Mouse (Mus musculus) heart, postnatal 0 days (tissue): ENCODE measurements around the gene Mon1b. TPM values are rescaled to one million over a fixed set of nuclear protein-coding genes. Genes with fewer than 3 reads are reported as not detected.

Source experiments
- ATAC-seq: fragments of 200-750 bp; cut with Nextera tagmentation; 2 replicates; pipeline ENCODE4 v1.8.0; 2017; ENCODE audit warnings: low read depth, moderate number of reproducible peaks, moderate library complexity; ENCODE audit not compliant: insufficient read depth
- DNase-seq: peaks from one replicate; pipeline ENCODE4 v3.0.0-alpha.2; 2016; ENCODE audit warnings: low spot score
- H3K27ac ChIP-seq: fragments of 300-500 bp; sonication (generic); 2 replicates; pipeline ENCODE4 v1.5.1; 2014; ENCODE audit warnings: low read depth, mild to moderate bottlenecking
- H3K27me3 ChIP-seq: fragments of 300-500 bp; sonication (generic); 2 replicates; pipeline ENCODE4 v1.6.1; 2014; ENCODE audit warnings: low read length, mixed read lengths; ENCODE audit not compliant: control insufficient read depth, insufficient read depth
- H3K36me3 ChIP-seq: fragments of 300-500 bp; sonication (generic); replicated peaks from 2 replicates; pipeline ENCODE4 v1.6.1; 2014; ENCODE audit warnings: low read length, mixed read lengths; ENCODE audit not compliant: control insufficient read depth, insufficient read depth
- H3K4me1 ChIP-seq: fragments of 300-500 bp; sonication (generic); 2 replicates; pipeline ENCODE4 v1.6.1; 2014; ENCODE audit warnings: antibody characterized with exemption; ENCODE audit not compliant: control insufficient read depth, insufficient read depth
- H3K4me2 ChIP-seq: fragments of 300-500 bp; sonication (generic); 2 replicates; pipeline ENCODE4 v1.6.1; 2014; ENCODE audit warnings: low read depth, mild to moderate bottlenecking, low read length, moderate library complexity
- H3K4me3 ChIP-seq: fragments of 300-500 bp; sonication (generic); 2 replicates; pipeline ENCODE4 v1.5.1; 2014; ENCODE audit warnings: low read depth, low read length
- H3K9ac ChIP-seq: fragments of 300-500 bp; sonication (generic); replicated peaks from 2 replicates; pipeline ENCODE4 v1.6.1; 2014; ENCODE audit warnings: low read depth, low read length, mixed read lengths
- H3K9me3 ChIP-seq: fragments of 300-500 bp; sonication (generic); replicated peaks from 2 replicates; pipeline ENCODE4 v1.6.1; 2016; ENCODE audit warnings: low read length; ENCODE audit not compliant: control insufficient read depth
- CTCF ChIP-seq: IDR thresholded peaks from 2 replicates; pipeline ENCODE4 v1.5.1; 2016; ENCODE audit warnings: antibody characterized with exemption, control low read depth, low read depth
- EP300 ChIP-seq: IDR thresholded peaks from 2 replicates; pipeline ENCODE4 v1.6.1; 2016; ENCODE audit warnings: antibody characterized with exemption, low read depth
- WGBS: fragments of 180-500 bp; shearing (Covaris S2); extraction: QIAGEN DNeasy Blood & Tissue Kit; methylation state at CpG from one replicate; pipeline ENCODE4 v1.1.7; 2014; 5-methylcytosine and 5-hydroxymethylcytosine counted together
- polyA plus RNA-seq: library from polyadenylated mRNA; unstranded; fragments of >200 nt; fragmentation: Nextera tagmentation; extraction: Ambion mirVana; gene quantifications from 2 replicates; pipeline ENCODE4 v1.2.1, GENCODE M21; 2015
- total RNA-seq: library from RNA; depleted of rRNA; stranded (reverse); fragments of >200 nt; gene quantifications from 2 replicates; pipeline ENCODE4 v1.2.3, GENCODE M21; 2014; ENCODE audit warnings: low replicate concordance; rRNA removed

Gene Mon1b
- 3.5 and 8.2 TPM in 2 replicates for total RNA-seq
- 2.0 and 2.3 TPM in 2 replicates for polyA plus RNA-seq

GRCm38 (mm10) chr8:113634670-113635591 lies at the start of gene Mon1b:
Gene Mon1b, plus strand, starts transcription at chr8:113635587.
- Histone ChIP-seq H3K4me1 (peaks cover 13% of the 10 kb centered on the region), H3K4me2 (peak within 1 kb of the TSS; percentile 99), H3K27me3 (no peaks in the 10 kb centered on the region), H3K27ac (peak within 1 kb of the TSS; percentile 95), H3K9ac (peak within 1 kb of the TSS; percentile 66), H3K4me3 (peak within 1 kb of the TSS; percentile 76), H3K9me3 (no peaks in the 10 kb centered on the region), H3K36me3 (peaks cover 24% of the 10 kb centered on the region)
- no peak for TF ChIP-seq CTCF
- no peak for TF ChIP-seq EP300
- 0% methylated on average over 42 of the region's 42 CpGs for WGBS
- ATAC-seq (peak; percentile 98), DNase-seq (peak; percentile 98)

DNA sequence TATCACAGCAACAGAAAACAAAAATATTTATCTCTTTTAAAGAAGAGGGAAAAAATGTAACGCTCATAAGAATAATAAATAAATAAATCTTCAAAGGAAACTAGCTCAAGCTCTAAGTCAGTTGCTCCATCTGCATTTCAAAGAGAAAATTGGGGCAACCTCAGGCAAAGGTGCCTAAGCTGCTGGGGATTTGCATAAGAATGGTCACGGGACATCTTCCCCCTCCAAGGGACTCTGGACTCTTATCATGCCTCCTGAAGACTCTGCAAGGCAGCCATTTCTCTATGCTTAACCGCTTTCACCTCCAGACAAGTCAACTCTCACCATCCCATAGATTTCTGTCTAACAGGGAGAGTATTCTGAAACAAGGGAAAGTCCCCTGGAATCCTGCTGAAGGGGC lies 37.0 kb upstream of the Mon1b start:
- Histone ChIP-seq H3K9me3 (no peaks in the 10 kb centered on the region), H3K27ac (no peak overlapping the region), H3K4me2 (no peak overlapping the region), H3K4me3 (no peak overlapping the region), H3K9ac (no peak overlapping the region), H3K36me3 (no peaks in the 10 kb centered on the region), H3K27me3 (no peaks in the 10 kb centered on the region), H3K4me1 (no peaks in the 10 kb centered on the region)
- DNase-seq (no peak), ATAC-seq (no peak)
- 41% methylated on average over 3 of the region's 3 CpGs for WGBS
- TF ChIP-seq EP300 (no peak), CTCF (no peak)

DNA sequence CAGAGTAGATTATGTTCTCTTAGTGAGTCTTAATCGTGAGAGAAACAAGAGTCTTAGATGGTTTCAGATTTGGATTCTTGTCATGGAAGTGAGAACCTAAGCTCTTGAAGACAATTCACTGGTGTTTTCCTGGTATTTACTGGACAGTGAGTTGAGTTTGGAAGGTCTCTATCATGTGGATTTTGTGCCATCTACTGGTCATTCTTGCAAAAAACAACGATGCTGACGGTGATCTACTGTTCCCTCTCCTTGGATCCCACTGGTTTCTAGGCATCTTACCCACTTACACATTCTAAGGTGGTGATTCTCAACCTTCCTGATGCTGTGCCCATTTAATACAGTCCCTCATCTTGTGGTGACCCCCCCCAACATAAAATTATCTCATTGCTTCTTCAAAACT lies 2.8 kb upstream of the Mon1b start:
- no peak for TF ChIP-seq EP300
- TF ChIP-seq CTCF = peak; percentile 61
- H3K27ac ChIP-seq = no peak overlapping the region
- no peak overlapping the region for H3K9ac ChIP-seq
- H3K4me2 ChIP-seq = no peak overlapping the region
- 5% methylated on average over 3 of the region's 3 CpGs for WGBS
- H3K27me3 ChIP-seq = no peaks in the 10 kb centered on the region
- peak; percentile 44 for DNase-seq
- no peaks in the 10 kb centered on the region for H3K9me3 ChIP-seq
- ATAC-seq = no peak
- no peak overlapping the region for H3K4me3 ChIP-seq
- peaks cover 13% of the 10 kb centered on the region for H3K4me1 ChIP-seq
- H3K36me3 ChIP-seq = 0 out of 2 replicates have a peak, but pooled peaks cover under 1% of the 10 kb centered on the region

DNA sequence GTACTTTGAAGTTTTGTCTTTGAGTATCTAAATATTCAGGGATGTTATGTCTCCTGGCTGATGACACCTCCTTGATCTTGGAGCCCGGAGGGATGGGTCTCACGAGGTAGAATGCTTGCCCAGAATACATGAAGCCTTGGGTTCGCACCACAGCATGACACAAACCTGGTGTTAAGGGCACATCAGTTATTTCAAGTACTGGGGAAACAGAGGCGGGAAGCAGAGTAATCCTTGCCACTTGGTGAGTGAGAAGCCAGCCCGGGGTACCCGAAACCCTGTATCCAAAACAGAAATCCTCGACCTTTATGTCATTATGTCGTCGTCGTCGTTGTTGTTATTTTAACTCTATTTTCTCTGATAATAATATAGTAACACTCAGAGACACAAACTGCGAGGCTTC lies 1.2 kb upstream of the Mon1b start:
- ATAC-seq (no peak), DNase-seq (no peak)
- Histone ChIP-seq H3K4me1 (peaks cover 13% of the 10 kb centered on the region), H3K9ac (no peak overlapping the region), H3K4me2 (peak overlapping the region; percentile 58), H3K9me3 (no peaks in the 10 kb centered on the region), H3K27me3 (no peaks in the 10 kb centered on the region), H3K27ac (no peak overlapping the region), H3K4me3 (peak overlapping the region; percentile 76; the same call in 1 of the 2 replicates), H3K36me3 (peaks cover 16% of the 10 kb centered on the region)
- WGBS = 22% methylated on average over 12 of the region's 12 CpGs
- TF ChIP-seq EP300 (no peak), CTCF (no peak)

GRCm38 (mm10) chr8:113635592-113636279 lies 349 bp downstream of the Mon1b start:
- DNase-seq (no peak), ATAC-seq (peak; percentile 79)
- H3K9ac ChIP-seq = peak overlapping the region; percentile 66
- TF ChIP-seq CTCF (no peak), EP300 (no peak)
- H3K27ac ChIP-seq = peak overlapping the region; percentile 95
- peaks cover 31% of the 10 kb centered on the region for H3K36me3 ChIP-seq
- peak overlapping the region; percentile 99 for H3K4me2 ChIP-seq
- H3K27me3 ChIP-seq = no peaks in the 10 kb centered on the region
- peak overlapping the region; percentile 76 for H3K4me3 ChIP-seq
- H3K9me3 ChIP-seq = no peaks in the 10 kb centered on the region
- under 1% methylated on average over 44 of the region's 44 CpGs for WGBS
- H3K4me1 ChIP-seq = peaks cover 13% of the 10 kb centered on the region
